Mouse (Mus musculus): ENCODE data around the gene Prr5. TPM values are rescaled to one million over a fixed set of nuclear protein-coding genes. Genes with fewer than 3 reads are reported as not detected.

The Prr5 gene
- polyA plus RNA-seq, 1 experiment from 2014 or later: 31.3 TPM

GRCm38 (mm10) chr15:84724199-84724598 lies 54.8 kb downstream of the Prr5 start:
- Histone ChIP-seq H3K27ac (replicated peaks) (no peak overlapping the region), H3K4me1 (replicated peaks) (peaks cover 29% of the 10 kb centered on the region), H3K9me3 (no peaks in the 10 kb centered on the region), H3K9ac (no peak overlapping the region), H3K4me3 (no peak overlapping the region), H3K36me3 (no peaks in the 10 kb centered on the region), H3K27me3 (peaks cover 26% of the 10 kb centered on the region), H3K4me2 (no peak overlapping the region)
- WGBS: 71% methylated on average over 4 of the region's 4 CpGs
- no peak for ATAC-seq (ENCODE audit: low FRiP score, low read depth)

GRCm38 (mm10) chr15:84729685-84730084 lies 60.3 kb downstream of the Prr5 start:
- Histone ChIP-seq H3K27ac (replicated peaks) (no peak overlapping the region), H3K27me3 (no peaks in the 10 kb centered on the region), H3K4me2 (no peak overlapping the region), H3K4me1 (replicated peaks) (peaks cover 20% of the 10 kb centered on the region; the same call in 1 of the 2 replicates), H3K9ac (no peak overlapping the region), H3K36me3 (no peaks in the 10 kb centered on the region), H3K9me3 (no peaks in the 10 kb centered on the region), H3K4me3 (no peak overlapping the region)
- ATAC-seq (ENCODE audit: low FRiP score, low read depth): peak; percentile 60; the same call in 1 of the 2 replicates
- 60% methylated on average over 6 of the region's 6 CpGs for WGBS

- no peak overlapping the region for H3K9ac ChIP-seq
- H3K27ac ChIP-seq (replicated peaks): no peak overlapping the region
- H3K9me3 ChIP-seq: no peaks in the 10 kb centered on the region
- no peak overlapping the region for H3K4me2 ChIP-seq
- no peaks in the 10 kb centered on the region for H3K36me3 ChIP-seq
- no peaks in the 10 kb centered on the region for H3K27me3 ChIP-seq
- 50% methylated on average over 1 of the region's 1 CpGs for WGBS
- no peak overlapping the region for H3K4me3 ChIP-seq
- H3K4me1 ChIP-seq (replicated peaks): peaks cover 20% of the 10 kb centered on the region
- ATAC-seq (ENCODE audit: low FRiP score, low read depth): no peak
These were observed 61.5 kb downstream of the Prr5 start for GRCm38 (mm10) chr15:84730893-84731292.

GRCm38 (mm10) chr15:84731676-84732424 lies 62.4 kb downstream of the Prr5 start:
- Histone ChIP-seq H3K4me2 (no peak overlapping the region), H3K36me3 (no peaks in the 10 kb centered on the region), H3K27ac (replicated peaks) (no peak overlapping the region), H3K4me1 (replicated peaks) (peaks cover 29% of the 10 kb centered on the region), H3K9me3 (no peaks in the 10 kb centered on the region), H3K27me3 (no peaks in the 10 kb centered on the region), H3K4me3 (no peak overlapping the region), H3K9ac (no peak overlapping the region)
- WGBS: 49% methylated on average over 18 of the region's 18 CpGs
- ATAC-seq (ENCODE audit: low FRiP score, low read depth): no peak

- no peak overlapping the region for H3K27ac ChIP-seq (replicated peaks)
- no peak overlapping the region for H3K4me3 ChIP-seq
- no peak overlapping the region for H3K9ac ChIP-seq
- H3K4me1 ChIP-seq (replicated peaks): peaks cover 28% of the 10 kb centered on the region
- no peaks in the 10 kb centered on the region for H3K27me3 ChIP-seq
- WGBS: 64% methylated on average over 4 of the region's 4 CpGs
- H3K4me2 ChIP-seq: no peak overlapping the region
- no peaks in the 10 kb centered on the region for H3K36me3 ChIP-seq
- no peaks in the 10 kb centered on the region for H3K9me3 ChIP-seq
- ATAC-seq (ENCODE audit: low FRiP score, low read depth): no peak
These were observed 63.0 kb downstream of the Prr5 start for GRCm38 (mm10) chr15:84732425-84732749.

GRCm38 (mm10) chr15:84736346-84736993 lies 67.0 kb downstream of the Prr5 start:
- Histone ChIP-seq H3K36me3 (no peaks in the 10 kb centered on the region), H3K27ac (replicated peaks) (peak overlapping the region; percentile 66), H3K4me2 (peak overlapping the region; percentile 29), H3K27me3 (no peaks in the 10 kb centered on the region), H3K9ac (no peak overlapping the region), H3K4me3 (no peak overlapping the region), H3K4me1 (replicated peaks) (peaks cover 11% of the 10 kb centered on the region), H3K9me3 (no peaks in the 10 kb centered on the region)
- peak; percentile 80 for ATAC-seq (ENCODE audit: low FRiP score, low read depth)
- 38% methylated on average over 11 of the region's 11 CpGs for WGBS

- Histone ChIP-seq H3K4me1 (replicated peaks) (peaks cover 10% of the 10 kb centered on the region), H3K4me2 (no peak overlapping the region), H3K27ac (replicated peaks) (peak overlapping the region; percentile 66; the same call in 1 of the 2 replicates), H3K9ac (no peak overlapping the region), H3K36me3 (no peaks in the 10 kb centered on the region), H3K4me3 (no peak overlapping the region), H3K9me3 (no peaks in the 10 kb centered on the region), H3K27me3 (no peaks in the 10 kb centered on the region)
- WGBS: 19% methylated on average over 3 of the region's 4 CpGs
- ATAC-seq (ENCODE audit: low FRiP score, low read depth): 0 out of 2 replicates have a peak, but pooled peaks have one; percentile 52
These were observed 67.5 kb downstream of the Prr5 start for GRCm38 (mm10) chr15:84736994-84737346.

- Histone ChIP-seq H3K4me2 (no peak overlapping the region), H3K27ac (replicated peaks) (no peak overlapping the region), H3K9me3 (no peaks in the 10 kb centered on the region), H3K4me3 (no peak overlapping the region), H3K27me3 (no peaks in the 10 kb centered on the region), H3K36me3 (no peaks in the 10 kb centered on the region), H3K4me1 (replicated peaks) (peaks cover 9% of the 10 kb centered on the region), H3K9ac (no peak overlapping the region)
- 89% methylated on average over 7 of the region's 7 CpGs for WGBS
- no peak for ATAC-seq (ENCODE audit: low FRiP score, low read depth)
These were observed 68.8 kb downstream of the Prr5 start for GRCm38 (mm10) chr15:84738246-84738645.

- ATAC-seq (ENCODE audit: low FRiP score, low read depth): no peak
- Histone ChIP-seq H3K9ac (no peak overlapping the region), H3K36me3 (no peaks in the 10 kb centered on the region), H3K4me1 (replicated peaks) (peaks cover 2% of the 10 kb centered on the region), H3K4me3 (no peak overlapping the region), H3K27me3 (no peaks in the 10 kb centered on the region), H3K9me3 (no peaks in the 10 kb centered on the region), H3K27ac (replicated peaks) (no peak overlapping the region), H3K4me2 (no peak overlapping the region)
- 84% methylated on average over 3 of the region's 3 CpGs for WGBS
These were observed 72.2 kb downstream of the Prr5 start for GRCm38 (mm10) chr15:84741573-84741972.

GRCm38 (mm10) chr15:84743347-84743746 lies 73.9 kb downstream of the Prr5 start:
- Histone ChIP-seq H3K9me3 (no peaks in the 10 kb centered on the region), H3K27me3 (no peaks in the 10 kb centered on the region), H3K9ac (no peak overlapping the region), H3K4me1 (replicated peaks) (no peaks in the 10 kb centered on the region), H3K36me3 (no peaks in the 10 kb centered on the region), H3K4me3 (no peak overlapping the region), H3K27ac (replicated peaks) (no peak overlapping the region), H3K4me2 (no peak overlapping the region)
- ATAC-seq (ENCODE audit: low FRiP score, low read depth): no peak
- 30% methylated on average over 3 of the region's 3 CpGs for WGBS

- H3K36me3 ChIP-seq: no peaks in the 10 kb centered on the region
- no peak overlapping the region for H3K9ac ChIP-seq
- no peak for ATAC-seq (ENCODE audit: low FRiP score, low read depth)
- no peak overlapping the region for H3K27ac ChIP-seq (replicated peaks)
- no peak overlapping the region for H3K4me3 ChIP-seq
- no peaks in the 10 kb centered on the region for H3K27me3 ChIP-seq
- 31% methylated on average over 2 of the region's 2 CpGs for WGBS
- no peak overlapping the region for H3K4me2 ChIP-seq
- no peaks in the 10 kb centered on the region for H3K9me3 ChIP-seq
- H3K4me1 ChIP-seq (replicated peaks): no peaks in the 10 kb centered on the region
These were observed 74.9 kb downstream of the Prr5 start for GRCm38 (mm10) chr15:84744308-84744707.

GRCm38 (mm10) chr15:84745831-84746230 lies 76.4 kb downstream of the Prr5 start:
- WGBS: 95% methylated on average over 4 of the region's 4 CpGs
- H3K36me3 ChIP-seq: no peaks in the 10 kb centered on the region
- ATAC-seq (ENCODE audit: low FRiP score, low read depth): no peak
- H3K4me3 ChIP-seq: no peak overlapping the region
- no peaks in the 10 kb centered on the region for H3K27me3 ChIP-seq
- H3K9ac ChIP-seq: no peak overlapping the region
- H3K4me2 ChIP-seq: no peak overlapping the region
- no peaks in the 10 kb centered on the region for H3K9me3 ChIP-seq
- H3K27ac ChIP-seq (replicated peaks): no peak overlapping the region
- no peaks in the 10 kb centered on the region for H3K4me1 ChIP-seq (replicated peaks)

Measured in hindbrain, embryonic 15.5 days (tissue).